Mouse (Mus musculus) G1E (cell line): ENCODE results near the gene Mup7. TPM values are rescaled to one million over a fixed set of nuclear protein-coding genes. Genes with fewer than 3 reads are reported as not detected.
"Not testable (repeated sequence)": the region's sequence is repeated elsewhere in the genome, so short reads cannot be mapped to it uniquely, and the experiment has no call there.

Source experiments
- ATAC-seq: 2 replicates; pipeline ENCODE4 v1.8.0; 2016; ENCODE audit warnings: mild to moderate bottlenecking; ENCODE audit not compliant: insufficient number of reproducible peaks, poor library complexity, low FRiP score, severe bottlenecking; ENCODE audit errors: extremely low read depth
- DNase-seq: peaks from one replicate; pipeline ENCODE4 v3.0.0; 2012; ENCODE audit warnings: low spot score
- H3K27me3 ChIP-seq: 2 replicates; pipeline ENCODE4 v1.6.1; 2012; ENCODE audit warnings: mild to moderate bottlenecking, low read length, inconsistent platforms; ENCODE audit not compliant: insufficient read depth
- H3K36me3 ChIP-seq: replicated peaks from 2 replicates; pipeline ENCODE3; 2012; ENCODE audit warnings: mild to moderate bottlenecking, inconsistent platforms
- H3K4me1 ChIP-seq: 2 replicates; pipeline ENCODE4 v1.6.1; 2012; ENCODE audit warnings: low read depth, low read length, inconsistent platforms, mixed read lengths; ENCODE audit not compliant: insufficient read depth
- H3K4me3 ChIP-seq: 2 replicates; pipeline ENCODE4 v1.5.1; 2012; ENCODE audit warnings: low read depth, mild to moderate bottlenecking, inconsistent platforms, low read length, moderate library complexity, mixed read lengths
- H3K9me3 ChIP-seq: replicated peaks from 2 replicates; pipeline ENCODE4 v1.6.1; 2012; ENCODE audit warnings: inconsistent platforms
- polyA plus RNA-seq: library from polyadenylated mRNA; stranded (reverse); fragments of >175 nt; gene quantifications from 2 replicates; pipeline ENCODE4 v1.2.3, GENCODE M21; 2012
- total RNA-seq, 2 experiments: library from RNA; stranded (forward) in 1 of 2; stranded (reverse) in 1 of 2; fragments of 200-1000 nt in 1 of 2; fragments of >200 nt in 1 of 2; fragmentation: Nextera tagmentation in 1 of 2; gene quantifications; 2 replicates each; pipeline ENCODE4 v1.2.3; 2014 to 2017

Gene Mup7
- total RNA-seq (2014; fragmentation: Nextera tagmentation) (not detected in 2 replicates), total RNA-seq (2017) (not detected in 2 replicates), polyA plus RNA-seq (not detected in 2 replicates)

DNA sequence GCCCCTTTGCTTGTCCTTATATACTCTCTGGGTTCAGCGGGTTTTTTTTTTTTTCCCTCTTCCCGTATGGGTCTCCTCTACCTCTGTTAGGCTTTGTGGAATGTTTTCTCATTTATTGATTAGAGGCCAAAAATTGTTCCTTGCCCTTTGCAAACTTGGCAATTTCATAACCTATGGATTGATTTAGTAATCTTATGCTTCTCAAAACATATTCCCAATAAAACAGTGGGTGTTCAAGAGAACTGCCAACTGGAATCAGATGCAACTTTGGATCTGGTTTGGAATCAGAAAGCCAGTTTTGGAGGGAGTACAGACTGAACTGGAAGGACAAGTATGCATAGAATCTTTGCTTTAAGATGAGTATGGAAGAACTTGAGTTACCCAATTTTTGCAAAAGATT is at the start of gene Mup7:
Gene Mup7 (minus strand): TSS at position 101 of the 400 bp plus-strand sequence.
- not testable (repeated sequence) for H3K9me3 ChIP-seq, DNase-seq, ATAC-seq, H3K27me3 ChIP-seq, H3K4me3 ChIP-seq, H3K4me1 ChIP-seq, H3K36me3 ChIP-seq

DNA sequence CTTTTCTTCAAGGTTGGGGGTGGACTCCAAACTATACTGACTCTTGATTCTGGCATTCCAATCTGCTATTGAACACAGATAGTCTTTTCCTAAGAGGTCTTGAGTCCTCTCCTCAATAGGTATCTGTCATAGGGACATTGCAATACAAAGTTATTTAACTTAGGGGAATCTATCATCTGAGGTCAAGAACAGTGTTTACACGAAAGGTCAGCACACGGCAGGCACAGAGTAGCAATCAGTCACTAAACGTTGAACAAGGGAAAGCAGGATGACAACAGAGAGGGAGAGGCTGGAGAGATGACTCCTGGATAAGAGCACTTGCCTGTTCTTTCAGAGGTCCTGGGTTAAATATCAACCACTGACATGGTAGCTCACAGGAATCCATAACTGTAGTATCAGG is 9.6 kb upstream of the Mup7 start:
- not testable (repeated sequence) for H3K9me3 ChIP-seq, H3K27me3 ChIP-seq, H3K36me3 ChIP-seq, H3K4me1 ChIP-seq, ATAC-seq, DNase-seq, H3K4me3 ChIP-seq

DNA sequence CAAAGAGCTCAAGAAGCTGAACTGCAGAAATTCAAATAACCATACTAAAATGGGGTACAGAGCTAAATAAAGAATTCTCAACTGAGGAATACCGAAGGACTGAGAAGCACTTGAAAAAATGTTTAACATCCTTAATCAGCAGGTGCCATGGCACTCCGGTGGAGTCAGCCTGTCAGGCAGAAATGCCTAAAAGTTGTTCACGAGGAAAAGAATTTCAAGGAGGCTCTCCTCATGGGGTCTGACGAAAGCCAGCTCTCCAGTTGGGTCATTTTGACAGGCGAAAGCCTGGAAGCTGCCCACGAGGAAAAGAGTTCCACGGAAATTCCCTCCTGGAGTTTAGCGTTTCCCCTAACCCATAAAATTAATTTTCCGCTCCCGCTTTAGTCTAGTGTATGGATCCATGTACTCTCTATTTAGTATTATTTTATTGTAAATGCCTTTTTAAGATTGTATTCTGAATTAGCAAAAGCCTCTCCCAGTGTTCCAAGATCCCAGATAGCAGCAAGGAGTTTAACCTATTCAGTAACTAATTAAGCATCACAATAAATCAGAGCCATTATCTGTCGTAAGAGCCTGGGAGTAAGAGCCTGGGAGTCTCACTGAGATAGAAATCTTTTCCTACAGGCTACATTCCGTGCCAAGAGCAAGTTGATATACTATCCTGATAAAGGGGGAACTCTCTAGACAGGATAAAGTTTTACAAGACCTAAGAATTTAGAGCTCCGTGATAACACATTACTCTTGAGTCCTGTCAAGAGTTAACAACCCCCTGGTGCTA is 40.8 kb downstream of the Mup7 start:
- not testable (repeated sequence) for H3K36me3 ChIP-seq, H3K4me1 ChIP-seq, H3K4me3 ChIP-seq, H3K27me3 ChIP-seq, H3K9me3 ChIP-seq, DNase-seq, ATAC-seq

DNA sequence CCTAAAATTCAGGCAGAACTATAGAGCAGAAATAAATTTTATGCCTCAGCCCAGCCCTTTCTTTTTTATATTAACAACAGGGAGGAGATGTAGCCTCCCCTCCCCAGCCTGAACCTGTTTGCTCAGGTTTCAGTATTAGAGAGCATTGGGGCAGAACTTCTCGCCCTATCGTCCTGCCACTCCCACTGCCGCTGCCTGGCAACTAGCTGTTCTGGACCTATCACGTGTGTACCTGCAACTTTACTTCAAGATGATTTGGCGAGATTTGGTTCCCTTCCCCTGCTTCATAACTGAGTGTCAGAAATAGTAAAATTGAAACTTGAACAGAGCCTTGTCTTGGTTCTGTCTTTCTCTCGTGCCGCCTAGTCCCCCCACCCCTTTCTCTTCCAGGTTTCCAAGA is 50.1 kb downstream of the Mup7 start:
- DNase-seq, H3K4me3 ChIP-seq, H3K4me1 ChIP-seq, H3K36me3 ChIP-seq, ATAC-seq, H3K9me3 ChIP-seq, H3K27me3 ChIP-seq: not testable (repeated sequence)

Other genes starting within 250 kb of the Mup7 start
- not detected in 2 replicates for gene Slc46a2, start 155.4 kb downstream of the Mup7 start, total RNA-seq (2014; fragmentation: Nextera tagmentation)
- 0.05 and 0.06 TPM in 2 replicates for gene Slc46a2, start 155.4 kb downstream of the Mup7 start, total RNA-seq (2017)
- not detected in 2 replicates for gene Slc46a2, start 155.4 kb downstream of the Mup7 start, polyA plus RNA-seq
- gene Mup4, start 109.8 kb downstream of the Mup7 start, total RNA-seq (2014; fragmentation: Nextera tagmentation) = not detected in 2 replicates
- not detected in 2 replicates for gene Mup4, start 109.8 kb downstream of the Mup7 start, total RNA-seq (2017)
- not detected in 2 replicates for gene Mup4, start 109.8 kb downstream of the Mup7 start, polyA plus RNA-seq
- gene Mup6, start 106.2 kb downstream of the Mup7 start, total RNA-seq (2014; fragmentation: Nextera tagmentation) = not detected in 2 replicates
- not detected in 2 replicates for gene Mup6, start 106.2 kb downstream of the Mup7 start, total RNA-seq (2017)
- gene Mup6, start 106.2 kb downstream of the Mup7 start, polyA plus RNA-seq = not detected in 2 replicates
- not detected in 2 replicates for gene Mup2, start 83.8 kb upstream of the Mup7 start, total RNA-seq (2014; fragmentation: Nextera tagmentation)
- not detected in 2 replicates for gene Mup2, start 83.8 kb upstream of the Mup7 start, total RNA-seq (2017)
- gene Mup2, start 83.8 kb upstream of the Mup7 start, polyA plus RNA-seq = not detected in 2 replicates
- gene Mup8, start 152.1 kb upstream of the Mup7 start, total RNA-seq (2014; fragmentation: Nextera tagmentation) = not detected in 2 replicates
- gene Mup8, start 152.1 kb upstream of the Mup7 start, total RNA-seq (2017) = not detected in 2 replicates
- gene Mup8, start 152.1 kb upstream of the Mup7 start, polyA plus RNA-seq = not detected in 2 replicates